Mouse (Mus musculus) frontal cortex, postnatal 14 days (tissue): ENCODE measurements at regions not wholly inside any gene's neighbourhood (a gene's known extent, or its start where the extent isn't known, plus 50 kb on each side); places are given as distances from the start of the nearest gene placed in this dataset.
A peak's percentile ranks its signal among the peaks of the same experiment; 100 is the strongest.

Source experiments
- DNase-seq, 2 experiments: peaks; one replicate each; pipeline ENCODE4 v3.0.0; 2022; ENCODE audit warnings: low spot score in 2 of 2

DNA sequence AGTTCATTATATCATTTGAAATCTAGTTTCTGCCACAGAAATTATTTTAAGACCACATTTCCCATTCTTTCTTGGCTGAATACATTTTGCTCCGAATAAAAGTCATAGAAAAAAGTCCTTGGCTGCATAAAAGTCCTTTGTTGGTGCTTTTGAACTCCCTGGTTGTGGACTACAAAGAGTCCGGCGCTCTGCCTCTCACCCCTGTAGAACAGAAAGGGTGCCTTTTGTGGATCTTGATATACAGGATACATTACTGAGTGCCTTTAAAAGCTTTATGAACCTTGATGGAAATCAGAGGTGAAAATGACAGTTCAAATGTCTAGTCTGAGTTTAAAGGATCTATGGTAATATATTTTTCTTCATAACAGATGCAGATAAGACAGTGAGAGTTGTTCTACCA lies 355.5 kb downstream of the Anxa1 start:
- no peak for DNase-seq

DNA sequence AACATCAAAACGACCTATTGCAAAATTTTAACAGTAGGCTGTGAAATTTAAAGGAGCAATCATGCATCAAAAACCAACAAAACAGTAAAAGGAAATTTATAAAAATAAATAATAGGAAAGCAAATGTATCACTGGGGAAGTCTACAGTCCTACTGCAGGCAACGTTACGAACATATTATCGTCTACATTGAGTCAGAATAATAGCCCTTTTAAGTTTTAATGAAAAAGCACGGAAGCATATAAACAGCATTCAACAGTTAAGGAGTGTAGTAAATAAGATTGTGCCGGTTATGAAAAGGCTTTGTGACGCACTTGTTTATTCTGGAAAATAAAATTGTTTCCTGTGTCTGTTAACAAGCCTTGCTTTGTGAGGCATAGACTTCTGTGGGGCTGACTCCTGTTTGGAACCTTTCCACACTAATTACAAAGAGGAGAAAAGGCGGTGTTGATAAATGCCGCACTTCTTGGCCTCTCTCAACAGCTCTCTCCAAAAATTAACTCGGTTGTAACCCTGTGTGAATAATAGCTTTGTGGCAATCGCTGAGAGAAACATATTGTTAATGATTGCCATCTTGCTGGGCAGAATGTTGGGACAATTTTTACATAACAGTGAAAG lies 363.0 kb downstream of the Anxa1 start:
- DNase-seq = no peak

DNA sequence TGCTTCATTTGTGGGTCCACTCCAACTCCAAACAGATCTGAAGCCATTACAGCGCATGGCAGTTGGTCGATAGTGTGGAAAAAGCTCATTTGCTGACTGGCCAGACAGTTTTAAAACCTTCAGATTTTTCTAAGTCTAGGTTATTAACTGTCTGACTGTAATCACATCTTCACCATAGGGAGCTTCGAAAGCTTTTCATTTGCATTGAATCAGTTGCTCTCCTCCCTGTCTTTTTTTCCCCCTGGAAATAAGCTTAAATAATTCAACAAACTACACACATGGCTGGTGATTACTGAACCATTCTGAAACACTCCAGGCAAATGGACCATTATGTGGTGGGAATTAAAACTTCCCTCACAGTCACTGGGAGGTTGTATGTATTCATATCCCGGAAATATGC lies 376.6 kb downstream of the Anxa1 start:
- no peak for DNase-seq

DNA sequence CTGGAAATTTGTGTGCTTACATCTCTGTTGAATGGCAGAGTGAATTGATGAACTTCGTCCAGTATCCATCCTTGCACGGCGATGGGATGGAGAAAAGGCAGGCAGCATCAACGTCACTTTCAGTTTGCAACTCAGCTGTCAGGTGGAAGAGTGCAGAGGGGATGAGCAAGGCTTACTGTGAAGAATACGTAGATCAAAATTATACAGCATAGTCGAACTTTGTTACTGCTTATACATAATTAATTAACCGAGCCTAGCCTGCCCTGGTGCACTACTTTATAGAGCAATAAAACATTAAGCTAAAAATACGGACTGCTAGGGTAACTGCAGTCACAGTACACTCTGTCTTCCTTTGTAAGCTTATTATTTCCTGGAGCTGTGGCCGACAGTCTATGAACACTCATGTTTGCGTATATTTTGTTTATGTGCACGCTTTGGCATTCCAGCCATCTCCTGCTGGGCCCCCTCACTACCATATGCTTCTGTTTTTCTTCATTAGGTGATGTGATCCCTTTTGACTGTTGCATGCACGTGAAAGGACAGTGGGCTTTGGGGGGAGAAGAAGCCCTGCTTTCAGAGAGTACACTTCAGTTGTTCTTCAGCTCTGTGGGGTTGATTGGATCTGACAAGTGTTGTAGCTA lies 380.8 kb downstream of the Anxa1 start:
- no peak for DNase-seq

DNA sequence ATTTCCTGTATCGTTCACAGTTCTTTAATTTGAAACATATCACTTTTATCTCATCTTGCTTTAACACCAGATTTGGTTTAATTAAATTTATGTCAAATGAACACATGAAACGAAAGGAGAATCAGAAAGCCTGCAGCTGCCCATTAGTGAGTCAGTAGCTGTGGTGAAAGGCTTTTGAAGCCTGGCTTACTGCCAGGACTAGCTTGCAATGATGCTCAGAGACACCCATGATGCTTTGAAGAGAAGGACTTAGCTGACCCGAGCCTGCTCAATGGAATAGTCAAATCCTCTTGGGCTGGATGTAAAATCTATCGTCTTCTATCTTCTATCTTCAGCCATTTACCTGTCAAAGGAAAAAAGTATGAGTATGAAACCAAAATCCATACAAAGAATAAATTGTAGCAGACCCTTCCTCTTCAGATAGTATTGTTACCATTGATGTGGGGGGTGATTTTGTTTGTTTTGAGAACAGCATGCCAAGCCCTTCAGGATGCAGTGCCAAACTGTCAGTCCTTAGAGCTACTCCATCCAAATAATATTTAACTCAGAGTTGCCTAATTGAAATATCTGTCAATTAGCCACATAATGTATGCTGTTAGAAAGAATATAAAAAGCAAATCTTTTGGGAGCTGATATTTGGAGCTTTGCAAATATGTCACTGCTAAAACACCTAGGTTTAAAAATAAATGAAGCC lies 384.7 kb downstream of the Anxa1 start:
- DNase-seq = no peak

DNA sequence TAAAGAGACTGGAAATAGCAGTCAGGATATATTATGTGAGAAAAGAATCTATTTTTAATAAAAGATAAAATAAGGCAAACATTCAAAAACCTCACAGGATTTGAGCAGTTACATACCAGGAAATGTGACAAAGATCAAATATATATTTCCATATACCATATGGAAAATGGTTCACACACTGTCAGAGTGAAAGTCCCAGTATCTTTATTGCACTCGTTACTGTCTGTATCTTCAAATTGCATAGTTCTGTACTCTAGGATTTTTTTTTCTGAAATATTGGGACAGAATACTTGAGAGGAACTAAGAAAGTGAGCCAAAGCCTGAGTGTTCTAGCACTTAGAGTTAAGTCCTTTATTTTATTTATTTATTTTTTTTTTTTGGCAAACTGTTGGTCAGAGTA lies 403.5 kb downstream of the Anxa1 start:
- DNase-seq = no peak

DNA sequence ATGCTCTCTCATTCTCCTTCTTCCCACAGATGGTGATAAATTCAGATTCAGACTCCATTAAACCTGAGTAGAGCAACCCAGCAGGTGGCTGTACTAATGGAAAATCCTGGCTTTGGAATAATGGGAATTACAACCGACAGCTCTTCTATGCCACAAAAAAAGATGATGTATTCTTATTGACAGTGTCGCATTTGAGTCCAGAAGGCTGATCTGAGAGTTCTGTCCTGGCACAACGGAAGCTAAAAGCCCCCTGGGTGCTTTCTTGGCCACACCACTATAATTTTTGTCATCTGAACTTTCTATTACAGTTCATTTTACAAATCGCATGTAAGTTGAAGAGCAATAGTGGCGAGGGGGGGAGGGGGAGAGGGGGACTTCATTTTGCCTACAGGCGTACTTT lies 411.9 kb downstream of the Anxa1 start:
- no peak for DNase-seq

DNA sequence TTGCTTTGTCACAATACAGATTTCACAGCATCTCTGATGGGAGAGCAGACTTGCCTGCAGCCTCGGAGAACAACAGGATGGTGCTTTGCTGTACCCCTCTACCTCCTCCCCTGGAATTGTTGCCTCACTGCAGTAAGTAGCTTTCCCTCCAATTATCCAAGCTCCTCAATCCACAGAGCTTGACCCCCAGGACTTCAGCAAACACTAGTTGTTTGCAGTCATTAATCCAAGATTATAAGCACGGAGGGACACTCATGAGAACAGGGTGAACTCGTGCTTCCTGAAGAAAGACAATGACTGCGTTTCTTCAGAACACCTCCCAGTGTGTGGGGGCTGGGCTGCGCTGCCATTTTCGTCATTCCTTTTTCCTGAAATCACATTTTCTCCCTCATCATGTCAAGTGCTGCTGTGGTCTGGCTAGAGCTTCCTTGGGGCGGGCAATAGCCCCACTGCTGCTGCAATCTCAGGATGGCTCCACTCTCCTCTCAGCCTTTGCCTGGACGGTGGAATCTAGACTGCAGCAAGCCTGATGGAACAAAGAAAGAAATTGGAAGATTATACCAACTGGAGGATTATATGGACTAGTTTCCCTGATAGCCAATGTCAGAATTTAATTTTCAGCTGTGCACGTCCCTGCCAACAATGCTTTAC lies 413.0 kb downstream of the Anxa1 start:
- DNase-seq = no peak

DNA sequence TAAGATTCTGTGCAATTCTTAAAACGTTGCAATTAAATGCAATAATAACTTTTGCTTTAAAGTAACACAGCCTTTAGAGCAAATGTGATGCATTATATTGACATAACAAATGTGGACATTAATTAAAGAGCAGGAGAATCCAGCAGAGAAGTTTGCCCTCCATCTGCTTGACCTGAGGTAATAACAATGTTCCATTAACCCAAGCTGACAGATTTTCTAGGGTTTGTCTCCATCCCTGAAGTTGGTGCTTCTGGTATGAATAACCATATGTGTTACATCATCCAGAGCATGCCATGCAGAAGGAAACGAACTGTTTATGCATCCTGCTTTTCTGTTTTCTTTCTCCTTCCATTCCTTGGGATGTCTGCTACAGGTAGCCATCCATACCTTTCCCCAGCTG lies 414.0 kb downstream of the Anxa1 start:
- no peak for DNase-seq

DNA sequence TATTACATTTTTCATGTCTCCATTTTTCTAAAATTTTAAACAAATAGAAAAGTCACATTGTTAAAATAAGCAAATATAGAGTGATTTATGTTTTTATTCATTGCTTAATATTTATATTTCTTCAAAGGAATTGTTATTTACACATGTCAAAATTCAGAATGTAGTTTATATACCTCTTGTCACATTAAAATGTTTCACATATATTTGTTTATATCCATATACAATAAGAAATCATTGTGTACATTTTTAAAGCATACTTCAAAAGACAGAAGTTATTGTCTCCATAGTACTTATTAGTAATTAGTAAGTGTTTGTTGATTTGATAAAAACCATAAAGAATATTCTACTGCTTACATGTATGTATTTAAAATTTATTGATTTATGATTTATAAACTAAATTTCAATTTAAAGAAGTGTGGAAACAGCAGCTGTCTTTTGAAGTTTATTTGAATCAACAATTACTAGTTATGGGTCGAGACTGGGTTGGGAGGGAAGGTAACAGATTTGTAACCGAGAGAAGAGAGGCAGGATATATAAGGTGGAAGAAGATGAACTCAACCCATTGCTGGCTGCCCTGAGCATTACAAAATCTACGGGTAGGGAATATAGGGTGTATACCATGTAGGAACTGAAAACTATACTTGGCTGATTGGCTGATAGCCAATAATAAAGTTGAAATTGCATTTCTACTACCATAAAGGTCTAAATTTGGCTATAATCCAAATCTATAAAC lies 420.8 kb downstream of the Anxa1 start:
- DNase-seq = no peak

DNA sequence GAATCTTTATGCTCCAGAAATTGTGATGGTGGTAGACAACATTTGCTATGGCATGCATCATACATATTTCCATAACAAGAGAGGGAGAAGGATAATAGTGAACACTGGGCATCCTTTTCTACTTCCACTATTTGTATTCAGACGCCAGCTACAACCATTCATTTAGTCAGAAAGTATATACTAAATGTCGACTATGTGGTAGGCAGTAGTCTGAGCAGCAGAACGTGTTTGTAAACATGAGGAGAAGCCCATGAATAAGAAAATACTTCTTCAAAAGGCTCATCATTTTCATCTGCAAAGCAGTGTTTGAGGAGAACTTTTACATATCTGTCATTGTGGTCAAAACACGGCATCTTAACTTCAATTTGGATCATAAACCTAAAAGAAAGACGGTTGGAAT lies 421.4 kb downstream of the Anxa1 start:
- DNase-seq = no peak

DNA sequence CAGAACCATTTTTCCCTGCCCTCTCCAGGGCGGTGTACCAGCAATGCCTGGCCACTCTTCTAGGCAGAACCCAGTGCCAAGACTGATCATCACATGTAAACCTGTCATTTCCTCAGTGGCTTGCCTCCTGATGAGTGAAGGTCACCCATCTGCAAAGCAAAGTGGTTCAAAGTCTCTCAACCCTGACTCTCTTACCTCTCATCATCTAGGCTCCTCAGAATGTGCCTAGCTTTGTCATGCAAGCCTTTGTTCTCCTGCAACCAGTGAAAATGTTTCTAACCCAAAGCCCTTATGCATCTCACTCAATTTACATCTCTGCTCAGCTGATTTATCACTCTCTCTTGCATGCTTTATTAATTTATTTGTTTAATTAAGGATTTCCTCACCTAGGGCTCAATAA lies 445.5 kb downstream of the Anxa1 start:
- DNase-seq = no peak

DNA sequence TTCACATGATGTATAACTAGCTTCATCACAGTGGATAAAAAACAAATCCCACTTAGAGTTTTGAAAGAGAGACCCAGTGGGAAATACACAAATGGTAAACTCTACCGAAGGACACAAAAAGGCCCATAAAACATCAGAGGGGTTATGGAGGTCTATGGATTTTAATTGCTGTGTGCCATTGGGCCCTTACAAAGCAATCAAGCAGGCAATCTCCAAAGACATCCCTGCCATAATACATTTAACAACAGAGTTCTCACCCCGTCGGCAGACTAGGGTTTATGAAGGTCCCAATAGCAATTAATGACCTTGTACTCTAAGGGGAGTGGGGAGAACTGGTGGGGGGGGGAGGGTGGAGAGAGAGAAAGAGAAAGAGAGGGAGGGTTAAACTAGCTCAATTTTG lies 448.0 kb downstream of the Anxa1 start:
- no peak for DNase-seq

DNA sequence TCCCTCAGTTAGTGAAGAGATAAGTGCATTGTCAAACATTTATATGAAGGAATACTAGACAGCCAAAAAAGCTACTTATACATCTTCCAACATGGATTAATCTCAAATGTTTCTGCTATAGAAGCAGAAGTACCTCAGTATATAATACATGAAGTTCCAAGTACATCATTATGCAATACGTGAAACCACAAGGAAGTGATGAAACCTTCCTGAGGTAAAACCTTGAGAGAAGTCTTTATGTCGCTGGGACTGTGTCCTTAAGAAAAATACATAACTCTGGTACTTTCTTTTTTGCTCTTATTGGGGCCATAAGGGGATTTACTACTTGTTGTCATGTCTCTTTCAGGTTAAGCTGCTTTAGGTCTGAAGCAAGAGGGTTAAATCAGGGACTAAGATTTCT lies 469.6 kb downstream of the Anxa1 start:
- no peak for DNase-seq

DNA sequence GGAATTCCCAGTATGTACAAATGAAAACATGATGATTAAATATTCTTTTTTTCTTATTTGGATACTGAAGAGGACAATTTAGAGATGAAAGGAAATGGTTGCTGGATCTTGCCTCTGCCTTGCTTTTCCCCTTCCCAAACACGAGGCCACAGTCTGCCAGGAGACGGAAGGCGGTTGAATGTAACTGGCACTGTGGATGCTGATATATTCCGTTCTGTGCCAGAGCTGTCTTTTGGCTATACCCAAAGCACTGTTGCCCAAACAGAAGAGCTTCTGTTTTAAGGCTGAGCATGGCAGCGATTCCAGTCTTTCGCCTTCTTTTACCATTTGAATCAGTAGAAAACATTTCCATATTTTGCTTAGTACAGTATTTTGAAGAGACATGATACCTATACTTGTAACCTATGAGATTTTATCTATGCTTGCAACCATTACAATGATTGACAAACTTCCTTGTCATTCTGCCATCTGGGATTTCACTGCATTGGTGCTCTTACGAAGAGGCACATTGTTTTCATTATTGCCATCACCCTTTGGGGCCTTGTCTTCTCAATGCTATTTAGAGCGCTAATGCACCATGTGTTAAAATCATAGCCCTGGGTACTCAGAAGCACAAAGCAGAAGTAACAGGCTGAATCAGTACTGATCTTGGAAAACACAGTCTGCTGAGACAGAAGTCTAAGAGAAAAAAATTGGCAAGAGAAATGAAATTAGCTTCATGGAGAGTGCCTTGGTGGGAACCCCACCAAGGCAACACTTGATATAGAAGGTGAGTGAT lies 504.6 kb downstream of the Anxa1 start:
- no peak for DNase-seq

DNA sequence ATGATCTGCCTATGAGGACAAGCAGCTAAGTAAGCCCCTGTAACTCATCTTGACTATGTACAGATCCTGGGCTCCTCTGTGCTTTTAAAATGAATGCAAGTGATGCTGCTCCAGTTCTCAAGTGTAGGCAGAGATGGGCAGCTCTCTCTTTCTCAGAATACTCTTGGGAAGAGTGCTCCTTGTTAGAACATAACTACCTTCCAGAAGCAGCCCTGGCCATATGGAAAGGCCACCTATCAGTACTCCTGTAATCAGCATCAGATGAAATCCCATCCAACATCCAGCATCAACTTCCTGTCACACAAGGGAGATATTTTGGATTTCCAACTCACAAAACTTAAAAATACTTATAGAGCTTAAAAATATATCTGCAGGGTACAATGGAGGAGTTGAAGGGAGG lies 509.8 kb downstream of the Anxa1 start:
- no peak for DNase-seq

DNA sequence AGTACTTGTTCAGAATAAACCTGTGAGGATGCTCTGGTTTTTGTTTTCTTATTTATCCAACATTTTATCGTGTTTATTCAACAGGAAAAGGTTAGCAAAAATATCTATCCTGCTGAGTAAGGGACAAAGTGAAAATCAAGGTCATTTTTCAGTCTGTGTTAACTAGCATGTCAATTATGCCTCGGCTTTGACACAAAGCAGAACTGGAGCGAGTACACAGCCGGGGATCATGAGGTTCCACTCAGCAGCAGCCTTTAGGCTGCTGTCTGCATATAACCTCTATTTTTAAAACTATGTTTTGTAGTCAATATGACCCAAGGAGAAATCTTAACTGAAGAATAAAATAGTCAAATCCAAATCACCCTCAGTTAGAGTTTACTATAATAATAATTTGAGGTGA lies 542.6 kb downstream of the Anxa1 start:
- DNase-seq = no peak

DNA sequence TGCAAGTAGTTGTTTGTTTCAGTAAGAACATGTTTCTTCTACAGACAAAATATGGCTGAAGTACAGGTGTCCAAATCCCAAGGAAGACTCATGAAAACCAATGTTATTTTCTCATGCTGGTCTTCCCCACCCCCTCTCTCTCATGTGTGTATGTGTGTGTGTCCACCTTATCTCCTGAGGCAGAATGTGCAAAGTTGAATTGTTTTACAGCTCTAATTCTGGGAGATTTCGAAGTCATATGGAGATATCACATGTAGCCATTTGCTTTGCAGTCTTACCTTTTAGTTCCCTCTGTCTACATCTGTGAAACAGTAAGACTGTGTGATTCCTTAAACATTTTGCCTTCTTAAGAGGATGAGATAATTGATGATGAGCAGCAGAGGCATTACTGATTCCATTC lies 582.8 kb downstream of the Anxa1 start:
- DNase-seq = no peak

DNA sequence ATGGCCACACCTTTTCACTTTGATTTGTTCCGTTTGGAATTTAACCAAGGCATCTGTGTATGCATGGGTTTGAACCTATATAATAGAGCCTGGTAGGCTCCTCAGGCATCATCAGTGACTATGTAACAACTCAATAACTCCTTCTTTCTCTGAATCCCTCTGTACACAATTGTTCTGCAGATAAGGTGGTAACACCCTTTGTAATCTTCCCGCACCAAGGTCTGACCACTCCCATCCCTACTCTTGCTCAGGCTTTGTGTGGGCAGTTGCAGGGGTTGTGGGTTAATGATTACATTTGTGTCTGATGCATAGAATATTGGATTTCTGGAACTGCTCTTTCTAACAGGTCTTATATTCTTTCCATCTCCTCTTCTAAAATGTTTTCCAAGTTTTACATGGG lies 596.9 kb downstream of the Anxa1 start:
- no peak for DNase-seq

DNA sequence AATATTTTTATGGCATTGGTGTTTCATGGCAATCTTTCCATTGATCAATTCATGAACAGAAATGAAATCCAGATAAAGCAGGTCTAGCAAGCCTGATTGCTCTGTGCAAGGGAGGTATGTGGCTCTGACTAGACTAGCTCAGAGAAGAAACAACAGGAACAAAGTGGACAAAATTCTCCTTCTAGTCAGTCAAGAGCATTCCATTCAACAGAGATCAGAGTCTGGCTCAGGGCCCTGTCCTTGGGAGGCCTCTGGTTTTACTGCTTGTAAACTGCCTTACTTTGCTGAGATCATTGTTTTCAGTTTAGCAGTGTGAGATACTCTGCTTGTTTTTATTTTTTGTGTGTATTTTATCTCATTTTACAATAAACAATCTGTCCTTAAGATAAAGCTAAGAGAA lies 607.2 kb downstream of the Anxa1 start:
- DNase-seq = no peak

DNA sequence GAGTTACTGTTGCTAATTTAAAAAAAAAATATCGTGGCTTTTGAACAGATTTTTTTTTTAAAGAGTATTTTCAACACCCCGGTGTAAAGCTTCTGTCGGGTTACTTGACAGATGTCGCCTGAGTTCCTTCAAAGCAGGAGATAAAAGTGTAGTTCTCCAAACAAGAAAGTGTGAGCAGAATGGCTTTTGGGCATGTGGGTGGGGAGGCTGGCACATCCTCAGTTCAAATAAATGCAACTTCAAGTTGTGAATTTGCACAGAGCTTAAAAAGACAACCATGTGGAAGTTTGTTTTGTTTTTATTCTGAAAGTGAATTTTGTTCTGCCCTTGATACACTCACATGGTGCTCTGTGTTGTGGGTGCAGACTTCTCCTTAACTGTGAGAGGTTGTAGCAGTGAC lies 612.9 kb downstream of the Anxa1 start:
- DNase-seq = peak in 1 of 2 experiments; percentile 8

DNA sequence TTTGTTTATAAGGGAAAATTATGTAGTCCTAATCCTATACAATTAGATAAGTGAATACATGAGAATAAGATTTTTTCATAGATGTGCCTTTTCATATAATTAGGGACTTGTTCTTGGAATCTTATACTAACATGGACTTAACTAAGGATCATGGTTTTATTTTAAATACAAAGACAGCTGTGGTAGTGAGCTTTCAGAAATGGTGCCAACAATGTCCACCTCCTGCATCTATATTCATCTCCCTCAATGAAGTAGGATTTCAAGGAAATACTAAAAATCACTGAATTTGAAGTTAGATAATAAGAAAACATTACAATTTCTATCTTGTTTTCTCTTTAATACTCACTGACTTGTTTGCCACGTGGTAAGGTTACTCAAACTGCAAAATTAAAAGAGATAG lies 619.8 kb downstream of the Anxa1 start:
- DNase-seq = no peak
